Mouse (Mus musculus) CH12.LX (cell line): ENCODE measurements around the gene Gls. TPM values are rescaled to one million over a fixed set of nuclear protein-coding genes. Genes with fewer than 3 reads are reported as not detected.

Source experiments
- DNase-seq: peaks from one replicate; pipeline ENCODE4 v3.0.0-alpha.2; 2013; ENCODE audit errors: extremely low read depth
- H3K27ac ChIP-seq: 2 replicates; pipeline ENCODE4 v1.5.1; 2012; ENCODE audit warnings: low read depth, mild to moderate bottlenecking, control low read depth, moderate library complexity; ENCODE audit not compliant: insufficient read depth
- H3K27me3 ChIP-seq: replicated peaks from 2 replicates; pipeline ENCODE3; 2012; ENCODE audit warnings: inconsistent platforms
- H3K36me3 ChIP-seq, 2 experiments: replicated peaks in 1 of 2; 2 replicates each; pipeline versions ENCODE3 to v1.6.1; 2012; ENCODE audit warnings: inconsistent platforms in 1 of 2, low read length in 1 of 2, mild to moderate bottlenecking in 1 of 2, mixed read lengths in 1 of 2, moderate library complexity in 1 of 2; ENCODE audit not compliant: control insufficient read depth in 1 of 2, insufficient read depth in 1 of 2
- H3K4me1 ChIP-seq, 2 experiments: 2 replicates each; pipeline ENCODE4 v1.6.1; 2012; ENCODE audit warnings: inconsistent platforms in 1 of 2, moderate library complexity in 1 of 2; ENCODE audit not compliant: insufficient read depth in 2 of 2, control insufficient read depth in 1 of 2
- H3K4me2 ChIP-seq: 2 replicates; pipeline ENCODE4 v1.6.1; 2012; ENCODE audit warnings: low read depth, mild to moderate bottlenecking, control low read depth; ENCODE audit not compliant: poor library complexity, insufficient read depth, severe bottlenecking
- H3K4me3 ChIP-seq, 3 experiments: fragments of 150-350 bp in 1 of 3; sonication (generic) in 1 of 3; replicated peaks in 1 of 3; 2 replicates each; pipeline versions ENCODE3 to v1.5.1; 2011 to 2012; ENCODE audit warnings: low read depth in 2 of 3, low read length in 2 of 3, mild to moderate bottlenecking in 2 of 3, moderate library complexity in 2 of 3, control low read depth in 1 of 3, improper control_type of control experiment in 1 of 3, inconsistent platforms in 1 of 3, mixed read lengths in 1 of 3; ENCODE audit not compliant: poor library complexity in 1 of 3
- H3K79me2 ChIP-seq: replicated peaks from 2 replicates; pipeline ENCODE4 v1.6.1; 2012; ENCODE audit warnings: mild to moderate bottlenecking, moderate library complexity; ENCODE audit not compliant: control insufficient read depth, poor library complexity, insufficient read depth, severe bottlenecking; ENCODE audit errors: extremely low read depth
- H3K9ac ChIP-seq: 2 replicates; pipeline ENCODE4 v1.6.1; 2012; ENCODE audit warnings: low read depth, mild to moderate bottlenecking, control low read depth, moderate library complexity; ENCODE audit not compliant: insufficient read depth
- H3K9me3 ChIP-seq: replicated peaks from 2 replicates; pipeline ENCODE3; 2012; ENCODE audit warnings: low read length, inconsistent platforms, mixed read lengths
- BHLHE40 ChIP-seq: IDR thresholded peaks from 2 replicates; pipeline ENCODE4 v1.6.1; 2011; ENCODE audit warnings: mild to moderate bottlenecking, low read depth, low read length, improper control_type of control experiment
- CTCF ChIP-seq, 2 experiments: IDR thresholded peaks in 1 of 2; conservative IDR thresholded peaks in 1 of 2; 2 replicates each; pipeline ENCODE4 v1.5.1; 2011 to 2012; ENCODE audit warnings: low read depth in 2 of 2, low read length in 2 of 2, improper control_type of control experiment in 1 of 2, inconsistent platforms in 1 of 2, mild to moderate bottlenecking in 1 of 2, moderate library complexity in 1 of 2
- JUND ChIP-seq: conservative IDR thresholded peaks from 2 replicates; pipeline ENCODE4 v1.6.1; 2011; ENCODE audit warnings: low read depth, low read length, improper control_type of control experiment
- MAFK ChIP-seq: IDR thresholded peaks from 2 replicates; pipeline ENCODE4 v1.6.1; 2011; ENCODE audit warnings: low read length, improper control_type of control experiment; ENCODE audit not compliant: insufficient replicate concordance
- MEF2A ChIP-seq: IDR thresholded peaks from 2 replicates; pipeline ENCODE4 v1.6.1; 2014; ENCODE audit warnings: low read depth, mild to moderate bottlenecking, inconsistent platforms, low read length, improper control_type of control experiment, borderline replicate concordance
- MYC ChIP-seq: IDR thresholded peaks from 2 replicates; pipeline ENCODE4 v1.6.1; 2011; ENCODE audit warnings: low read depth, mild to moderate bottlenecking, improper control_type of control experiment, low read length
- POLR2AphosphoS2 ChIP-seq: IDR thresholded peaks from 2 replicates; pipeline ENCODE4 v1.6.1; 2011; ENCODE audit warnings: low read depth, low read length, improper control_type of control experiment
- RAD21 ChIP-seq: IDR thresholded peaks from 2 replicates; pipeline ENCODE4 v1.6.1; 2011; ENCODE audit warnings: low read depth, mild to moderate bottlenecking, low read length, improper control_type of control experiment, moderate library complexity
- SMC3 ChIP-seq: IDR thresholded peaks from 2 replicates; pipeline ENCODE4 v1.6.1; 2011; ENCODE audit warnings: low read depth, low read length, improper control_type of control experiment
- TBP ChIP-seq: conservative IDR thresholded peaks from 2 replicates; pipeline ENCODE4 v1.6.1; 2011; ENCODE audit warnings: low read depth, low read length, improper control_type of control experiment
- USF1 ChIP-seq: IDR thresholded peaks from 2 replicates; pipeline ENCODE4 v1.6.1; 2014; ENCODE audit warnings: low read depth, mild to moderate bottlenecking, inconsistent platforms, low read length, improper control_type of control experiment
- USF2 ChIP-seq: conservative IDR thresholded peaks from 2 replicates; pipeline ENCODE4 v1.6.1; 2011; ENCODE audit warnings: low read depth, low read length, improper control_type of control experiment
- ZC3H11A ChIP-seq: IDR thresholded peaks from 2 replicates; pipeline ENCODE4 v1.6.1; 2012; ENCODE audit warnings: low read depth, mild to moderate bottlenecking, inconsistent platforms, low read length, improper control_type of control experiment
- ZKSCAN1 ChIP-seq: IDR thresholded peaks from 2 replicates; pipeline ENCODE4 v1.6.1; 2012; ENCODE audit warnings: low read depth, inconsistent platforms, low read length, improper control_type of control experiment, borderline replicate concordance
- ZMIZ1 ChIP-seq: IDR thresholded peaks from 2 replicates; pipeline ENCODE4 v1.6.1; 2012; ENCODE audit warnings: low read depth, mild to moderate bottlenecking, inconsistent platforms, low read length, improper control_type of control experiment
- dilution Hi-C: fragments of 300-500 bp; cut with MboI; formaldehyde crosslinking; loops from 2 replicates; pipeline ENCODE4 v1.14.3; 2020; ENCODE audit warnings: low sequenced_read_pairs; ENCODE audit not compliant: extremely low pct_unique_long_range_greater_than_20kb, extremely low pct_ligation_motif_present
- in situ Hi-C: fragments of 300-500 bp; cut with MboI; formaldehyde crosslinking; loops from 3 replicates; pipeline ENCODE4 v1.14.3; 2019; ENCODE audit warnings: low sequenced_read_pairs, low pct_ligation_motif_present, low pct_unique_long_range_greater_than_20kb, mixed read lengths
- polyA plus RNA-seq: library from polyadenylated mRNA; unstranded; fragments of >175 nt; gene quantifications from 2 replicates; pipeline ENCODE4 v1.2.1, GENCODE M21; 2012; ENCODE audit warnings: low read depth; ENCODE audit not compliant: insufficient read length
- total RNA-seq, 2 experiments: library from RNA; depleted of rRNA; stranded (reverse); fragments of 300-350 nt in 1 of 2; fragments of >200 nt in 1 of 2; gene quantifications; 2 replicates each; pipeline ENCODE4 v1.2.3; 2012 to 2014

Gene Gls
- total and polyA plus RNA-seq, 3 experiments, result 107 to 182 (median 150) TPM

DNA sequence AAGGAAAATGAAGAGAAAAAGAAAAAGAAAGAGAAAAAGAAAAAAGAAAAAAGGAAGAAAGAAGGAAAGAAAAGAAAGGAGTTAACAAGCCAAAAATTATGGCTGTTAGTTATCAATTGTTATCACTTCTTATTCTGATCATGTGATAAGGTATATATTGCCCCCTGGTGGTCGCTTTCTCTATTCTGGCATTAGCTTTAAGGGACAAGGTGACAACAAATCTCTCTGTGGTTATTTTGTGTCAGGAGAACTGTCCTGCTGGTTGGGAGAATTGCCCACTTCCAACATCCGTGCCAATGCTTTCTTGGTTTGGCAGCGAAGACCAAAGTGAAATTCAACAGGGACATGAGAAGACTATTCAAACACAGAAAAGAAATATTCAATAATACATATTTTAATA lies 34.6 kb upstream of the Gls start:
- dilution Hi-C loops (no loop called here), in situ Hi-C loops (no loop called here)
- H3K36me3 ChIP-seq, result no peaks in the 10 kb centered on the region
- H3K9me3 ChIP-seq, result no peaks in the 10 kb centered on the region
- no peak overlapping the region for H3K9ac ChIP-seq
- H3K4me1 ChIP-seq, result no peaks in the 10 kb centered on the region
- peak; percentile 77 for DNase-seq
- no peaks in the 10 kb centered on the region for H3K79me2 ChIP-seq
- no peak overlapping the region for H3K4me3 ChIP-seq
- H3K27ac ChIP-seq, result no peak overlapping the region
- H3K27me3 ChIP-seq, result no peaks in the 10 kb centered on the region
- TF ChIP-seq JUND, result no peak
- peak; percentile 41 to 78; a peak in 3 of 4 replicates for TF ChIP-seq CTCF (conservative IDR thresholded peaks at IDR 0.05 in 1 of 2, IDR thresholded peaks at IDR 0.05 in 1 of 2; ENCODE audit: low read depth in 2 of 2, low read length in 2 of 2)
- TF ChIP-seq TBP, result no peak
- peak; percentile 53 for TF ChIP-seq USF1
- no peak for TF ChIP-seq MYC
- TF ChIP-seq ZMIZ1, result no peak
- TF ChIP-seq MEF2A, result no peak
- peak; percentile 75 for TF ChIP-seq RAD21
- peak; percentile 37; the same call in 1 of the 2 replicates for TF ChIP-seq ZC3H11A
- TF ChIP-seq SMC3, result peak; percentile 75
- TF ChIP-seq USF2, result peak; percentile 63
- 0 out of 2 replicates have a peak, but pooled peaks have one; percentile 23 for TF ChIP-seq BHLHE40
- TF ChIP-seq ZKSCAN1, result no peak
- H3K4me2 ChIP-seq, result no peak overlapping the region

- Histone ChIP-seq H3K4me3 (no peak overlapping the region), H3K36me3 (no peaks in the 10 kb centered on the region), H3K27me3 (no peaks in the 10 kb centered on the region), H3K4me1 (no peaks in the 10 kb centered on the region), H3K9me3 (no peaks in the 10 kb centered on the region), H3K27ac (no peak overlapping the region), H3K79me2 (no peaks in the 10 kb centered on the region), H3K4me2 (no peak overlapping the region), H3K9ac (no peak overlapping the region)
- dilution Hi-C loops (no loop called here), in situ Hi-C loops (no loop called here)
- no peak for DNase-seq
- TF ChIP-seq MAFK (peak; percentile 61; the same call in 1 of the 2 replicates), POLR2AphosphoS2 (no peak)
Measured at GRCm38 (mm10) chr1:52265886-52266516, 33.0 kb upstream of the Gls start.
